Mouse (Mus musculus) megakaryocyte, embryonic 14.5 days (primary cell): Measurements from ENCODE around the gene Ube2d2b. TPM values are rescaled to one million over a fixed set of nuclear protein-coding genes. Genes with fewer than 3 reads are reported as not detected.

Experiments used
- H3K27me3 ChIP-seq: replicated peaks from 2 replicates; pipeline ENCODE3; 2012; ENCODE audit warnings: inconsistent platforms
- H3K36me3 ChIP-seq: replicated peaks from 2 replicates; pipeline ENCODE3; 2012; ENCODE audit warnings: low read length, inconsistent platforms, mixed read lengths
- H3K4me1 ChIP-seq: 2 replicates; pipeline ENCODE4 v1.6.1; 2012; ENCODE audit warnings: inconsistent platforms
- H3K4me3 ChIP-seq: replicated peaks from 2 replicates; pipeline ENCODE3; 2012; ENCODE audit warnings: moderate library complexity, mild to moderate bottlenecking, inconsistent platforms
- H3K9me3 ChIP-seq: 2 replicates; pipeline ENCODE4 v1.6.1; 2012; ENCODE audit warnings: inconsistent platforms
- FLI1 ChIP-seq: IDR thresholded peaks from 2 replicates; pipeline ENCODE4 v1.6.1; 2012; ENCODE audit warnings: low read length, inconsistent platforms, mixed read lengths
- GATA1 ChIP-seq: IDR thresholded peaks from 3 replicates; pipeline ENCODE4 v1.6.1; 2012; ENCODE audit warnings: mixed read lengths, low read length, inconsistent platforms, borderline replicate concordance
- polyA plus RNA-seq: library from polyadenylated mRNA; stranded (reverse); fragments of >175 nt; gene quantifications from 2 replicates; pipeline ENCODE4 v1.2.3, GENCODE M21; 2012; ENCODE audit warnings: low replicate concordance; ENCODE audit not compliant: insufficient read depth

Ube2d2b gene
- polyA plus RNA-seq, 1 experiment: not detected

DNA sequence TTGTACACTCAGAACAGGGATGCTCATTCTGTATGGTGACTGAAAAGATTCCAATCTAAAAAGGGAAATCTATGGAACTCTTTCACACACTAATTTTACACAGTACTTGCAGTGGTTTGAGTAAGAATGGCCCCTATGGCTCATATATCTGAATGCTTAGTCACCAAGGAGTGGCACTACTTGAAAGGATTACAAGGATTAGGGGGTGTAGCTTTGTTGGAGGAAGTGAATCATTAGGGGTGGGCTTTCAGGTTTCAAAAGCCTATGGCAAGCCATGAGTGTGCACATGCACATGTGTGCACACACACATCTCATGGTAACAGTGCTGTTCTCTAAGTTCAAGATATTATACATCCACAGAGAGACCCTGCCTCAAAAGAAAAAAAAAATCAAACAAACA, 27.3 kb upstream of the Ube2d2b start:
- no peak for TF ChIP-seq FLI1
- TF ChIP-seq GATA1: no peak
- no peaks in the 10 kb centered on the region; the same call in 1 of the 2 replicates for H3K9me3 ChIP-seq
- H3K27me3 ChIP-seq: peaks cover 2% of the 10 kb centered on the region
- H3K36me3 ChIP-seq: no peaks in the 10 kb centered on the region
- H3K4me1 ChIP-seq: peaks cover 3% of the 10 kb centered on the region; the same call in 1 of the 2 replicates
- no peak overlapping the region for H3K4me3 ChIP-seq

DNA sequence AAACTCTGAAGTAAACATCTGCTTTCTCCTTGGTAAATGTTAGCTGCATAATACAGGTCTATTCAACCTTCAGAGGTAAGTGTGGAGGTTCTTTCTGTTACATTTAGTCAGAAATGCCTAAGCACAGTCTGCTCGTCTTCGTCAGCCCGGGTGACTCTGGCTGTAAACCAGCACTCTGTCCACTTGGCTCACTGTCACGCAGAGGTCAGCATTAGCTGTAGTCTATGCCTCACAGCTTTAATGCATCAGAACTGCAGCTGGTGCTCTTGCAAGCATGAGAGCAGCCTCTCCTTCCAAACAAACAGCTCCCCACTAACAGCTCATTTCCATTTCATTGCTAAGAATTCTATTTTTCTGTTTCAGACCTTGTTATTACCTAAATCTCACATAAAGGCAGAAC, 22.4 kb upstream of the Ube2d2b start:
- Histone ChIP-seq H3K4me1 (no peaks in the 10 kb centered on the region), H3K9me3 (peaks cover 4% of the 10 kb centered on the region), H3K36me3 (no peaks in the 10 kb centered on the region), H3K27me3 (no peaks in the 10 kb centered on the region), H3K4me3 (no peak overlapping the region)
- no peak for TF ChIP-seq GATA1
- TF ChIP-seq FLI1: no peak

DNA sequence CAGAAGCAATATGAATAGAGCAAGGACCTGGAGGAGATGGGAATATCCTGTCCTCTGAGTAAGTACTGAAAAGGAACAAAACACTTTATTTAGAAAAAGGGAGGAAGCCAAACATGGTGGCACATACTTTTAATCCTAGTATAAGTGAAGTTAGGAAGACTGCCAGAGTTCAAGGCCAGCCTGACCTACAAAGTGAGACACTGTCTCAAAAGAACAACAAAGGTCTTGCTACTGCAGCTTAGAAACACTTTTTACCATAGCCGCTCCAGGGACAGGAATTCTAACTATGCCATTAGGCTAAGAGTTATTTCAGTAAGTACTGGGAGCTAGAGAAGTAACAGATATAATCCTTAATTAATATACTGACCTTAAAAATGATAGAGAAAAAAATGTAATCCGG, 15.2 kb upstream of the Ube2d2b start:
- peaks cover 5% of the 10 kb centered on the region for H3K27me3 ChIP-seq
- no peak overlapping the region for H3K4me3 ChIP-seq
- TF ChIP-seq GATA1 (no peak), FLI1 (no peak)
- H3K36me3 ChIP-seq: no peaks in the 10 kb centered on the region
- no peaks in the 10 kb centered on the region for H3K9me3 ChIP-seq
- H3K4me1 ChIP-seq: no peaks in the 10 kb centered on the region

DNA sequence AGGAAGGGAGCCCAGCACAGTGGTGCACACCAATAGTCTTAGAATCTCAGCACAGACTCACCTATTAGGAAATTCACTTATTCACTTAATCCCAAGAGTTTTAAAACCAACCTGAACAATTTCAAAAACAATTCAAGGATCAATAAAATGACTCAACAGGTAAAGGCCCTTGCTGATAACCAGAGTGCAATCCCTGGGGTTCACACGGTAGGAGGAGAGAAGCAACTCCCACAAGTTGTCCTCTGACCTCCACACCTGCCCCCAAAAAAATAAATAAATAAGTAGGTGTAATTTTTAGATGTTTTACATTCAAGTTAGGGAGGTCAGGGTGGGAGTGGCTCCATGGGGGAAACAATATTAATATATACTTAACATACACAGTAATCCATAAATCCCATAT, 7.4 kb upstream of the Ube2d2b start:
- Histone ChIP-seq H3K36me3 (no peaks in the 10 kb centered on the region), H3K9me3 (no peaks in the 10 kb centered on the region), H3K4me1 (no peaks in the 10 kb centered on the region), H3K4me3 (no peak overlapping the region), H3K27me3 (peaks cover 4% of the 10 kb centered on the region)
- no peak for TF ChIP-seq FLI1
- TF ChIP-seq GATA1: no peak

DNA sequence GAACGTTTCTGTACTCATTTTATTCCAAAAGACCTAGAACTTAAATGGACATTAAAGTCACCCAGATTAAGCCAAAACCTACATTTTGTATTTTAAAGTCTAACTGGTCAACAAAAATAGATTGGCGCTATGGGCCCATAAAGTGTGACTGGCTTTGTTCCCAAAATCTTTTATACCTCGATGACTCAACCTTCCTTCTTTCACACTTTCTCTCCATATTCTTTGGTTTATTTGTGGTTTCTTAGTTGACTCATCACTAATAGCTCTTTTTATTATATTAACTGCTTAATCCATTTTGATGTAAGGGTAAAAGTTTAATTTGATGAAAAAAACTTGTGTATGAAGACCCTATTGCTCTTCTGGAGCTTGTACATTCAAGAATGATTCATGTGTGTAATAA, 1.5 kb downstream of the Ube2d2b start:
- Histone ChIP-seq H3K4me1 (no peaks in the 10 kb centered on the region), H3K27me3 (peaks cover 3% of the 10 kb centered on the region), H3K4me3 (no peak overlapping the region), H3K9me3 (peaks cover 6% of the 10 kb centered on the region), H3K36me3 (peaks cover 3% of the 10 kb centered on the region)
- no peak for TF ChIP-seq FLI1
- no peak for TF ChIP-seq GATA1

DNA sequence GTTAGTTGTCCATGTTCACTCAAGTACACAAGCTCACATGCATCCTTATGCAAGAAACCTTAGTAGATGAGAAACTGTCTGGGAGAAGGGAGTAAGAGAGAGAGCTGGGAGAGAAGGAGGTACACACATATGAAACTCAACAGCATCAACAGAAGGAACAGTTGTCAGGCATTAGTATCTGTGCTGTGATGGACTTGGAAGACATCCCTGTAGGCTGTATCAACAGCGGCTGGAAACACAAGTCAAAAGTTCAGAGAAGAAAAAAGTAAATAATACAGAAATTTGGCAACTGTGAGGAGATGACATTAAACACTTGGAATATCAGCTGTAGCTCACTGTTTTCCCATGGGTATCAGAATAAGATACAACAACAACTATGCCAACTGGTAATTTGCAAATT, 4.4 kb downstream of the Ube2d2b start:
- Histone ChIP-seq H3K9me3 (peaks cover 6% of the 10 kb centered on the region), H3K27me3 (peaks cover 3% of the 10 kb centered on the region), H3K4me3 (no peak overlapping the region), H3K36me3 (peaks cover 3% of the 10 kb centered on the region), H3K4me1 (peaks cover 5% of the 10 kb centered on the region)
- TF ChIP-seq GATA1: no peak
- TF ChIP-seq FLI1: no peak

DNA sequence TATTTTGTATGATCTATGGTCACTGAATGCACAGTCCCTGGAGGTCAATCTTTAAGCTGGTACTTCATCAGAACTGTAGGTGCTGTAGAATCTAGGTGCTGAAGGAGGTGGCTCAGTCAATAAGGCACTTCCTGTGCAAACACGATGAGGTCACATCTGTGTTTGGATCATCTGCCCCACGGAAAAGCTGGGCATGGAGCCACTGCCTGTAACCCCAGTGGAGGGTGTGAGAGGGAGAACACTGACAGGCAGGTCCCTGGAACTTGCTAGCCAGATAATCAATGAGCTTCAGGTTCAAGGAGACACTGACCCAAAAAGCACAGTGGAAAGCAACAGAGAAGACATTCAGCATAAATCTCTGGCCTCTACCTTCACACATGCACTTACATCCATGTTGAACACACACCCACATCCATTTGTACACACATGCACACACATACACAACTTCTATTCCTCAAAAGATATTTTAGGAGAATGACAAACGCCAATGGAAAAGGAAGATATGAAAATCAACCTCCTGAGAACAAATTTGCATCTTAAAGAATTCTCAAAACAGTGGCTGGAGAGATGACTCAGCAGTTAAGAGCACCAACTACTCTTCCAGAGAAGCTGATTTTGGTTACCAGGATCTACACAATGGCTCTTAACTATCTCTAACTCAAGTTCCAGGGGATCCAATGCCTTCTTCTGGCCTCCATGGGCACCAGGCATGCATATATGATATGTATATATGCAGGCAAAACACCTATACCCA, 9.2 kb downstream of the Ube2d2b start:
- Histone ChIP-seq H3K4me3 (no peak overlapping the region), H3K4me1 (peaks cover 5% of the 10 kb centered on the region), H3K9me3 (no peaks in the 10 kb centered on the region), H3K36me3 (no peaks in the 10 kb centered on the region), H3K27me3 (no peaks in the 10 kb centered on the region)
- TF ChIP-seq FLI1 (no peak), GATA1 (no peak)

DNA sequence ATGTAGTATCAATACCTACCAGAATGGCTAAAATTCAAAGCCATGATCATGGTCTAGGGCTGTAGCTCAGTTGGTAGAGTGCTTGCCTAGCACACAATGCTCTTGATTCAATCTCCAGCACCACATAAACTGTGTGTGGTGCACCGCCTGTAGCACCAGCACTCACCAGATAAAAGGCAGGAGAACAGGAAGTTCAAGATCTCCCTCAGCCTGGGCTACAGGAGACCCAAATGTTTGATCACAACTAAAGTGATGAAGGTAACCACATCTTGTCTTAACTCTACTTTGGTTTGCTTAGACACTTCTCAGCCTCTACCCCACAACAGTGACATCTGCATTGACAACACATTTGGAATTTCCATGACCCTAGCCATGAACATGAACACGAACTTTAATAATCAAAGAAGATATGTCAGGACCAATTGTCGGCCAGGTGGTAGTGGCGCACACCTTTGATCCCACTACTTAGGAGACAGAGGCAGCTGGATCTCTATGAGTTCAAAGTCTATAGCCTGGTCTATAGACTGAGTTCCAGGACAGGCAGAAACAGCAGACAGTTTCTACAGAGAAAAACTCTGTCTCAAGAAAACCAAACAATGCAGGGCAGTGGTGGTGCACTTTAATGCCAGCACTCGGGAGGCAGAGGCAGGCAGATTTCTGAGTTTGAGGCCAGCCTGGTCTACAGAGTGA, 10.8 kb downstream of the Ube2d2b start:
- TF ChIP-seq GATA1 (no peak), FLI1 (no peak)
- H3K27me3 ChIP-seq: peaks cover 2% of the 10 kb centered on the region
- H3K4me3 ChIP-seq: no peak overlapping the region
- no peaks in the 10 kb centered on the region for H3K36me3 ChIP-seq
- H3K9me3 ChIP-seq: no peaks in the 10 kb centered on the region
- H3K4me1 ChIP-seq: peaks cover 5% of the 10 kb centered on the region

DNA sequence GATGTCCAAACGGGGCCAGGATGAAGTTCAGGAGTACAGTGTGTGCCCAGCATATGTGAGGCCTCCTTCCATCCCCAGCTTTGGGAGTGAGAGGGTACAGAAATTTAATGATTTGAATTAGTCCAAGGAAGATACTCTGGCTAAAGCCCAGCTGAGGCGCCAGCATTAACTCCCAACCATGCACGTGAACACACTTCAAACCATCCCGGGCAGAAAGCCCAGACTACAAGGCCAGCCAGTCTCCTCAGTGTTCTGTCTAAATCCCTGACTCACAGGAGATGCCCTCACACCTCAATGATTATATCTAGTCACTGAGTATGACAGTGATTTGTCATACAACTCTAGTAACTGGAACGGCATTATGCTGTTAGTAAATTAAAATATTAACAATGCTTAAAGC, 17.4 kb downstream of the Ube2d2b start:
- no peaks in the 10 kb centered on the region for H3K36me3 ChIP-seq
- H3K4me1 ChIP-seq: 0 out of 2 replicates have a peak, but pooled peaks cover 2% of the 10 kb centered on the region
- H3K4me3 ChIP-seq: no peak overlapping the region
- peaks cover 2% of the 10 kb centered on the region for H3K27me3 ChIP-seq
- peaks cover 7% of the 10 kb centered on the region for H3K9me3 ChIP-seq
- TF ChIP-seq GATA1: no peak
- TF ChIP-seq FLI1: no peak

DNA sequence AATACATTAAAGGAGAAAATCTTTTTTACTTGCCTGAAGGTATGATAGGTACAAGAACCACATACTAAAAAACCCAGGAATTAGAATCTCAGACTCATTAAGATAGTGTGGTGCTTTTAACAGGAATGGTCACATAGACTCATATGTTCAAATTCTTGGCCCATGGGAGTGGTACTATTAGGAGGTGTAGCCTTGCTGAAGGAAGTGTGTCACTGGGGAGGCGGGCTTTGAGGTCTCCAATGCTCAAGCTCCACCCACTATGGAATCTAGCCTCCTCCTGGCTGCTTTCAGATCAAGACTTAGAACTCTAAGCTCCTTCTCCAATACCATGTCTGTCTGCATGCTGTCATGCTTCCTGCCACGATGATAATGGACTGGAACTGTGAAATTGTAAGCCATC, 17.9 kb downstream of the Ube2d2b start:
- TF ChIP-seq FLI1: no peak
- TF ChIP-seq GATA1: no peak
- Histone ChIP-seq H3K9me3 (peaks cover 7% of the 10 kb centered on the region), H3K36me3 (no peaks in the 10 kb centered on the region), H3K4me1 (0 out of 2 replicates have a peak, but pooled peaks cover 2% of the 10 kb centered on the region), H3K27me3 (peaks cover 2% of the 10 kb centered on the region), H3K4me3 (no peak overlapping the region)
